Mouse (Mus musculus) small intestine, adult 2 months (tissue): Measurements from ENCODE around the gene Gulp1.

Experiments used
- CTCF ChIP-seq: fragments of 200-500 bp; IDR thresholded peaks from 2 replicates; pipeline ENCODE4 v1.5.1; 2012; ENCODE audit warnings: low read depth, mild to moderate bottlenecking, control low read depth, inconsistent platforms, low read length, moderate library complexity, mixed read lengths; ENCODE audit not compliant: insufficient replicate concordance, insufficient read length; ENCODE audit errors: extremely low read depth
- POLR2A ChIP-seq: fragments of 200-500 bp; IDR thresholded peaks from 2 replicates; pipeline ENCODE4 v1.6.1; 2012; ENCODE audit warnings: low read depth, mild to moderate bottlenecking, control low read depth, inconsistent platforms, low read length, moderate library complexity

- TF ChIP-seq CTCF, result no peak
- no peak for TF ChIP-seq POLR2A
Observed at GRCm38 (mm10) chr1:44567431-44567830, 16.1 kb downstream of the Gulp1 start.
